In genomic region chr11:106729656-106730055, GRCm38 (mm10) we compare ENCODE assay signal across 16 mouse cellular contexts. TPM values are rescaled to one million over a fixed set of nuclear protein-coding genes. Genes with fewer than 3 reads are reported as not detected.
"Had no signal": no experiment of that assay in that cellular context is flagged by ENCODE, and none has a peak within 500 bp of the region (broad histone marks: within the 10 kb centered on the region; RNA-seq: fewer than 3 reads in every experiment).

No protein-coding gene starts in this region.

- H3K36me3 ChIP-seq: kidney, embryonic 15.5 days; limb, embryonic 15.5 days; liver, embryonic 12.5 days; midbrain, embryonic 12.5 days; neural tube, embryonic 13.5 days; stomach, embryonic 15.5 days had no signal

- H3K27me3 ChIP-seq: kidney, embryonic 15.5 days; limb, embryonic 15.5 days; liver, embryonic 12.5 days; midbrain, embryonic 12.5 days; neural tube, embryonic 13.5 days; stomach, embryonic 15.5 days had no signal

- H3K27ac ChIP-seq: left cerebral cortex, adult 2 months; limb, embryonic 15.5 days; liver, embryonic 12.5 days; midbrain, embryonic 12.5 days had no signal

- H3K9ac ChIP-seq: kidney, embryonic 15.5 days; limb, embryonic 15.5 days; liver, embryonic 12.5 days; midbrain, embryonic 12.5 days; neural tube, embryonic 13.5 days; stomach, embryonic 15.5 days had no signal

- H3K4me3 ChIP-seq: kidney, embryonic 15.5 days; left cerebral cortex, adult 2 months; limb, embryonic 15.5 days; liver, embryonic 12.5 days; midbrain, embryonic 12.5 days; neural tube, embryonic 13.5 days; stomach, embryonic 15.5 days had no signal

- H3K4me2 ChIP-seq: kidney, embryonic 15.5 days; limb, embryonic 15.5 days; liver, embryonic 12.5 days; midbrain, embryonic 12.5 days; neural tube, embryonic 13.5 days; stomach, embryonic 15.5 days had no signal

- ATAC-seq: liver, embryonic 12.5 days; lung, postnatal 0 days; midbrain, embryonic 16.5 days had no signal

- H3K9me3 ChIP-seq: kidney, embryonic 15.5 days; limb, embryonic 15.5 days; liver, embryonic 12.5 days; midbrain, embryonic 12.5 days; neural tube, embryonic 13.5 days; stomach, embryonic 15.5 days had no signal

- DNase-seq: kidney, postnatal 25 days; lung, postnatal 36 days; retina, postnatal 1 day; thymus, adult 2 months; thymus, postnatal 25 days had no signal

- H3K4me1 ChIP-seq: stomach, embryonic 15.5 days had no signal

RNA-seq across cellular contexts. Expression of gene Milr1, which starts 21.4 kb away (rescaled TPM):
- total RNA-seq: layer of hippocampus, postnatal 25 days; left cerebral cortex, postnatal 25 days had no signal
